Mouse (Mus musculus): Measurements from ENCODE around the gene Sema4g.

GRCm38 (mm10) chr19:45012636-45013035, 23.7 kb downstream of the Sema4g start:
- TF ChIP-seq GATA1 (IDR thresholded peaks at IDR 0.05; ENCODE audit: borderline replicate concordance, low read length), result no peak
- no peak for TF ChIP-seq FLI1 (IDR thresholded peaks at IDR 0.05; ENCODE audit: low read length)

All from megakaryocyte, embryonic 14.5 days (primary cell).